Mouse (Mus musculus) CH12.LX (cell line): ENCODE measurements around the gene Tanc2. TPM values are rescaled to one million over a fixed set of nuclear protein-coding genes. Genes with fewer than 3 reads are reported as not detected.

ENCODE experiments used
- DNase-seq: peaks from one replicate; pipeline ENCODE4 v3.0.0-alpha.2; 2013; ENCODE audit errors: extremely low read depth
- H3K27ac ChIP-seq: 2 replicates; pipeline ENCODE4 v1.5.1; 2012; ENCODE audit warnings: low read depth, mild to moderate bottlenecking, control low read depth, moderate library complexity; ENCODE audit not compliant: insufficient read depth
- H3K27me3 ChIP-seq: replicated peaks from 2 replicates; pipeline ENCODE3; 2012; ENCODE audit warnings: inconsistent platforms
- H3K36me3 ChIP-seq, 2 experiments: replicated peaks in 1 of 2; 2 replicates each; pipeline versions ENCODE3 to v1.6.1; 2012; ENCODE audit warnings: inconsistent platforms in 1 of 2, low read length in 1 of 2, mild to moderate bottlenecking in 1 of 2, mixed read lengths in 1 of 2, moderate library complexity in 1 of 2; ENCODE audit not compliant: control insufficient read depth in 1 of 2, insufficient read depth in 1 of 2
- H3K4me1 ChIP-seq, 2 experiments: 2 replicates each; pipeline ENCODE4 v1.6.1; 2012; ENCODE audit warnings: inconsistent platforms in 1 of 2, moderate library complexity in 1 of 2; ENCODE audit not compliant: insufficient read depth in 2 of 2, control insufficient read depth in 1 of 2
- H3K4me2 ChIP-seq: 2 replicates; pipeline ENCODE4 v1.6.1; 2012; ENCODE audit warnings: low read depth, mild to moderate bottlenecking, control low read depth; ENCODE audit not compliant: poor library complexity, insufficient read depth, severe bottlenecking
- H3K4me3 ChIP-seq, 3 experiments: fragments of 150-350 bp in 1 of 3; sonication (generic) in 1 of 3; replicated peaks in 1 of 3; 2 replicates each; pipeline versions ENCODE3 to v1.5.1; 2011 to 2012; ENCODE audit warnings: low read depth in 2 of 3, low read length in 2 of 3, mild to moderate bottlenecking in 2 of 3, moderate library complexity in 2 of 3, control low read depth in 1 of 3, improper control_type of control experiment in 1 of 3, inconsistent platforms in 1 of 3, mixed read lengths in 1 of 3; ENCODE audit not compliant: poor library complexity in 1 of 3
- H3K79me2 ChIP-seq: replicated peaks from 2 replicates; pipeline ENCODE4 v1.6.1; 2012; ENCODE audit warnings: mild to moderate bottlenecking, moderate library complexity; ENCODE audit not compliant: control insufficient read depth, poor library complexity, insufficient read depth, severe bottlenecking; ENCODE audit errors: extremely low read depth
- H3K9ac ChIP-seq: 2 replicates; pipeline ENCODE4 v1.6.1; 2012; ENCODE audit warnings: low read depth, mild to moderate bottlenecking, control low read depth, moderate library complexity; ENCODE audit not compliant: insufficient read depth
- H3K9me3 ChIP-seq: replicated peaks from 2 replicates; pipeline ENCODE3; 2012; ENCODE audit warnings: low read length, inconsistent platforms, mixed read lengths
- CHD1 ChIP-seq: IDR thresholded peaks from 2 replicates; pipeline ENCODE4 v1.6.1; 2012; ENCODE audit warnings: low read depth, low read length, improper control_type of control experiment, inconsistent platforms
- CTCF ChIP-seq, 2 experiments: IDR thresholded peaks in 1 of 2; conservative IDR thresholded peaks in 1 of 2; 2 replicates each; pipeline ENCODE4 v1.5.1; 2011 to 2012; ENCODE audit warnings: low read depth in 2 of 2, low read length in 2 of 2, improper control_type of control experiment in 1 of 2, inconsistent platforms in 1 of 2, mild to moderate bottlenecking in 1 of 2, moderate library complexity in 1 of 2
- GABPA ChIP-seq: IDR thresholded peaks from 2 replicates; pipeline ENCODE4 v1.6.1; 2012; ENCODE audit warnings: low read depth, low read length, improper control_type of control experiment, inconsistent platforms; ENCODE audit not compliant: insufficient replicate concordance
- JUN ChIP-seq: IDR thresholded peaks from 2 replicates; pipeline ENCODE4 v1.6.1; 2011; ENCODE audit warnings: low read depth, mild to moderate bottlenecking, low read length, improper control_type of control experiment, moderate library complexity; ENCODE audit not compliant: insufficient read depth
- JUND ChIP-seq: conservative IDR thresholded peaks from 2 replicates; pipeline ENCODE4 v1.6.1; 2011; ENCODE audit warnings: low read depth, low read length, improper control_type of control experiment
- MAFK ChIP-seq: IDR thresholded peaks from 2 replicates; pipeline ENCODE4 v1.6.1; 2011; ENCODE audit warnings: low read length, improper control_type of control experiment; ENCODE audit not compliant: insufficient replicate concordance
- MAZ ChIP-seq: IDR thresholded peaks from 2 replicates; pipeline ENCODE4 v1.6.1; 2012; ENCODE audit warnings: low read depth, mild to moderate bottlenecking, inconsistent platforms, low read length, improper control_type of control experiment, moderate library complexity
- MEF2A ChIP-seq: IDR thresholded peaks from 2 replicates; pipeline ENCODE4 v1.6.1; 2014; ENCODE audit warnings: low read depth, mild to moderate bottlenecking, inconsistent platforms, low read length, improper control_type of control experiment, borderline replicate concordance
- RAD21 ChIP-seq: IDR thresholded peaks from 2 replicates; pipeline ENCODE4 v1.6.1; 2011; ENCODE audit warnings: low read depth, mild to moderate bottlenecking, low read length, improper control_type of control experiment, moderate library complexity
- RCOR1 ChIP-seq: conservative IDR thresholded peaks from 2 replicates; pipeline ENCODE4 v1.6.1; 2012; ENCODE audit warnings: low read depth, mild to moderate bottlenecking, inconsistent platforms, low read length, improper control_type of control experiment
- SIN3A ChIP-seq: IDR thresholded peaks from 2 replicates; pipeline ENCODE4 v1.6.1; 2012; ENCODE audit warnings: low read length, improper control_type of control experiment, inconsistent platforms
- SMC3 ChIP-seq: IDR thresholded peaks from 2 replicates; pipeline ENCODE4 v1.6.1; 2011; ENCODE audit warnings: low read depth, low read length, improper control_type of control experiment
- TBP ChIP-seq: conservative IDR thresholded peaks from 2 replicates; pipeline ENCODE4 v1.6.1; 2011; ENCODE audit warnings: low read depth, low read length, improper control_type of control experiment
- TCF12 ChIP-seq: IDR thresholded peaks from 2 replicates; pipeline ENCODE4 v1.6.1; 2014; ENCODE audit warnings: low read depth, mild to moderate bottlenecking, inconsistent platforms, low read length, improper control_type of control experiment
- UBTF ChIP-seq: IDR thresholded peaks from 2 replicates; pipeline ENCODE4 v1.6.1; 2012; ENCODE audit warnings: low read depth, mild to moderate bottlenecking, inconsistent platforms, low read length, improper control_type of control experiment, moderate library complexity
- USF2 ChIP-seq: conservative IDR thresholded peaks from 2 replicates; pipeline ENCODE4 v1.6.1; 2011; ENCODE audit warnings: low read depth, low read length, improper control_type of control experiment
- ZMIZ1 ChIP-seq: IDR thresholded peaks from 2 replicates; pipeline ENCODE4 v1.6.1; 2012; ENCODE audit warnings: low read depth, mild to moderate bottlenecking, inconsistent platforms, low read length, improper control_type of control experiment
- ZNF384 ChIP-seq: IDR thresholded peaks from 2 replicates; pipeline ENCODE4 v1.6.1; 2012; ENCODE audit warnings: low read depth, low read length, improper control_type of control experiment, inconsistent platforms
- dilution Hi-C: fragments of 300-500 bp; cut with MboI; formaldehyde crosslinking; loops from 2 replicates; pipeline ENCODE4 v1.14.3; 2020; ENCODE audit warnings: low sequenced_read_pairs; ENCODE audit not compliant: extremely low pct_unique_long_range_greater_than_20kb, extremely low pct_ligation_motif_present
- in situ Hi-C: fragments of 300-500 bp; cut with MboI; formaldehyde crosslinking; loops from 3 replicates; pipeline ENCODE4 v1.14.3; 2019; ENCODE audit warnings: low sequenced_read_pairs, low pct_ligation_motif_present, low pct_unique_long_range_greater_than_20kb, mixed read lengths
- polyA plus RNA-seq: library from polyadenylated mRNA; unstranded; fragments of >175 nt; gene quantifications from 2 replicates; pipeline ENCODE4 v1.2.1, GENCODE M21; 2012; ENCODE audit warnings: low read depth; ENCODE audit not compliant: insufficient read length
- total RNA-seq, 2 experiments: library from RNA; depleted of rRNA; stranded (reverse); fragments of 300-350 nt in 1 of 2; fragments of >200 nt in 1 of 2; gene quantifications; 2 replicates each; pipeline ENCODE4 v1.2.3; 2012 to 2014

Tanc2 gene
- total and polyA plus RNA-seq, 3 experiments, result 2.6 to 10.4 (median 3.2) TPM

DNA sequence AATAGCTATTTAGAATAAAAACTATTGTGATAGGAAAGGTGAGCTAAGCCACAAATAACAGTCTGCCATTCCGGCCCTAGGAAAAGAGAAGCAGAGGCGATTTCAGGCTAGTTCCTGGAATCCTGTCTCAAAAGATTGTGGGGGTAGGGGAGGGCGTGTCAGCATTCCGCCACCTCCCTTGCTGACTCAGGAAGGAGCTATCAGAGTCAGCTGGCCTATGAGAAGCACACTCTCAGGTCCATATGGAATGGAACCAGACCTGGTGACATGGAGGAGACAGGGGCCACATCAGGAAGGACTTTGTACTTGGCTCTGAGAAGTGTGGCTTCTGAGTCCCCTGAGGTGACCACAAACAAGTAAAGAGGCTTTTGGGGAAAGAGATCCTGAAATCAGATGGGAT, 360.7 kb downstream of the Tanc2 start:
- DNase-seq, result no peak
- Histone ChIP-seq H3K4me1 (peaks cover 0 to 5% of the 10 kb centered on the region in 2 experiments; a peak in 1 of 4 replicates), H3K4me2 (no peak overlapping the region), H3K79me2 (no peaks in the 10 kb centered on the region), H3K4me3 (no peak overlapping the region), H3K27ac (no peak overlapping the region), H3K9ac (no peak overlapping the region), H3K27me3 (peaks cover 76% of the 10 kb centered on the region), H3K36me3 (no peaks in the 10 kb centered on the region), H3K9me3 (no peaks in the 10 kb centered on the region)
- TF ChIP-seq RAD21 (no peak), MEF2A (no peak), JUN (no peak), RCOR1 (no peak), MAZ (no peak), CTCF (conservative IDR thresholded peaks at IDR 0.05 in 1 of 2, IDR thresholded peaks at IDR 0.05 in 1 of 2; ENCODE audit: low read depth in 2 of 2, low read length in 2 of 2) (no peak), USF2 (no peak), JUND (no peak), TCF12 (no peak), ZMIZ1 (no peak), CHD1 (no peak), UBTF (no peak), SMC3 (no peak), SIN3A (no peak), MAFK (no peak), ZNF384 (no peak), TBP (no peak)
- in situ Hi-C loops (no loop called here), dilution Hi-C loops (no loop called here)

GRCm38 (mm10) chr11:105951601-105952044, 361.8 kb downstream of the Tanc2 start:
- no peak for TF ChIP-seq GABPA
- TF ChIP-seq SMC3, result no peak
- TF ChIP-seq, all 38 proteins: peak for 0
- H3K9me3 ChIP-seq, result no peaks in the 10 kb centered on the region
- peaks cover 65% of the 10 kb centered on the region for H3K27me3 ChIP-seq
- H3K27ac ChIP-seq, result no peak overlapping the region
- H3K4me2 ChIP-seq, result no peak overlapping the region
- peaks cover 0 to 5% of the 10 kb centered on the region in 2 experiments; a peak in 1 of 4 replicates for H3K4me1 ChIP-seq
- dilution Hi-C loops (no loop called here), in situ Hi-C loops (no loop called here)
- H3K79me2 ChIP-seq, result no peaks in the 10 kb centered on the region
- no peak overlapping the region for H3K4me3 ChIP-seq
- H3K36me3 ChIP-seq, result no peaks in the 10 kb centered on the region
- H3K9ac ChIP-seq, result no peak overlapping the region
- DNase-seq, result no peak
